Mouse (Mus musculus) heart, postnatal 25 days (tissue): ENCODE results near the gene Ptprj. TPM values are rescaled to one million over a fixed set of nuclear protein-coding genes. Genes with fewer than 3 reads are reported as not detected.

ENCODE experiments used
- DNase-seq: peaks from one replicate; pipeline ENCODE4 v3.0.0; 2022; ENCODE audit warnings: low spot score
- intact Hi-C: fragments of 180-260 bp; cut with DNase I; formaldehyde crosslinking; loops from one replicate; pipeline ENCODE4 v1.15.1; 2025
- total RNA-seq, 2 experiments: library from RNA; stranded (reverse); gene quantifications; 2 replicates each; pipeline ENCODE4 v1.2.3; 2021

The Ptprj gene
- total RNA-seq, 2 experiments from 2014 or later, result 7.2 to 7.6 TPM

DNA sequence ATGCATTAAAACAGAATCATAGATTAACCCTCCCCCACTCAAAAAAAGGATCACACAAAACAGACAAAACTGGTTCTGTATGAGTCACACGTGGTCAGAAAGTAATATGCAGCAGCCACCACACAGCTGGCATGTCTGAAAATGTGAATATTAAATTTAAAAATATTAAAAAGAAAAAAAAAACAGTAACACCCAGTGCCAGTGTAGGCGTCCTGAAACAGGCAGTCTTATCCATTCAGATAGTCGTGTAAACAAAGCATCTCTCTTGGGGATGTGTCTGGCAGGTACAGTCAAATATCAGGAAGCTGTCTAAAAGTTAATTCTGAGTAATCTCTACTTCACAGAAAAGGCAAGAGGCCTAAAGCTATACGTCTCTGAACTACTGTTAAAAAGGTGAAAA lies 17.3 kb downstream of the Ptprj start:
- no peak for DNase-seq
- intact Hi-C loops, result no loop called here

- DNase-seq, result no peak
These were observed 18.2 kb downstream of the Ptprj start for GRCm38 (mm10) chr2:90562126-90562670.

GRCm38 (mm10) chr2:90560197-90560843 lies 20.1 kb downstream of the Ptprj start:
- DNase-seq, result no peak
- intact Hi-C loops, result no loop called here

More at GRCm38 (mm10) chr2:90562126-90562670, 18.2 kb downstream of the Ptprj start:
- intact Hi-C loops, result no loop called here

DNA sequence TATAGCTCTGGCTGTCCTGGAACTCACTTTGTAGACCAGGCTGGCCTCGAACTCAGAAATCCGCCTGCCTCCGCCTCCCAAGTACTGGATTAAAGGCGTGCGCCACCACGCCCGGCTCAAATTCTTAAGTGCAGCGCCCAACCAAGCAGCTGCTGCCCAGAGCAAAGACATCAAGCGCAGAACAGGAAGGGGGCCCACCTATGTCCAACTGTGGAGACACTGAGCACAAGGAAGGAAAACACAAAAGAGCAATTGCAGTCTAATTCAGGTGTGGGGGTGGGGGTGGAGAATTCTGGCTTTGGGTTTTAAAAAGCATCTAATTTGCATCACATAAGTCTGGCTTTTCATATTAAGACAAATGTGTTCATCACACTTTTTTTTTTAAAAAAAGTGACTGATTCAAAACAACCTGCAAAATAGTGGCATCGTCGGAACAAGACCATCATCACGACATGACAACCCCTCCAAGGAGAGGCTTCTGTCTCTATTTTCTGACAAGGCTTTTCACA lies 20.7 kb downstream of the Ptprj start:
- no peak for DNase-seq
- intact Hi-C loops, result no loop called here

GRCm38 (mm10) chr2:90559015-90559687 lies 21.3 kb downstream of the Ptprj start:
- no peak for DNase-seq
- intact Hi-C loops, result no loop called here

DNA sequence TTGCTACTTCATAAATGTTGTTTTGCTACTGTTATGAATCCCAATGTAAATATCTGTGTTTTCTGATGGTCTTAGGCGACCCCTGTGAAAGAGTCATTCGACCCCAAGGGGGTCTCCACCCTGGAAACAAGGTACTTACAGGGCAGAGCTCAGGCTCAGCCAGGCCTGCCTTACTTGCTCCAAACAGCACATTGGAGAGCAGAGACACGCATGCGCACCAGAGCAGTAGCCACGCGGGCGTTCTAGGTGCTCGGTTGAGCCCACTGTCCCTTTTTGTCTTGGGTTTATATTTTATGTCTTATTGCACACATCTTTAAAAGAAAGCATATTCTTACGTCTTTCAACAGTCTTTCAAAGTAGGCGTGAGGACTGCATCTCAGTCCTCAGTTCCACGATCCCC lies 22.1 kb downstream of the Ptprj start:
- intact Hi-C loops, result no loop called here
- no peak for DNase-seq

DNA sequence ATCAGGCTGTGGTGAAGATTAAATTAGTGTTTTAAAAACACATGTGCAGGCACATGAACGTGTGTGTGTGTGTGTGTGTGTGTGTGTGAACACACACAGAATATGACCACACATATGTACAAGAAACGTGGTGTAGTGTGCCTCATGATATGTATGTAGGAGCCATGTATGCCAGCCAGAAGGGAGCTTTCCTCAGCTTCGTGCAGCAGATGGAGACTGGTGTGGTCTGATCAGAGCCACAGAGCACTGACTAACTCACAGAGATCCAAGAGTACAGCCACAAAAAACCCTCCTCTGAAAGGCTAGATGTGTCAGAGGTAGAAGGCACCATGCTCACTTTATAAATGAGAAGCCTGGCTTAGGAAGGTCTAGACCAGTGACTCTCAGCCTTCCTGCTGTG lies 22.5 kb downstream of the Ptprj start:
- no peak for DNase-seq
- intact Hi-C loops, result no loop called here

DNA sequence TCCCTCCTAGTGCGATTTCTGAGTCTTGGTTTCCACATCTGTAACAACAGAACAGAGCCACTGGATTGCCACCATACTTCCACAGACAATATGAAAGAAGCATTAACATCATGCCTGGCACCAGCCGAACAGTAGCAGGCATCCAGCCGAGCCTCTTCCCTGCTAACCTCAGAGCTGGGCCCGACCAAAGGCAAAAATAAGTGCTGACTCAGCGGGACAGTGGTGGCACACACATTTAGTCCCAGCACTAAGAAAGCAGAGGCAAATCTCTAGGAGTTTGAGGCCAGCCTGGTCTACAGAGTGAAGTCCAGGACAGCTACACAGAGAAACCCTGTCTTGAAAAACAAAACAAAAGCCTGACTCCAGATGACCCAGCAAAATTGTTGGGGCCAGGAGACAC lies 24.7 kb downstream of the Ptprj start:
- intact Hi-C loops, result no loop called here
- no peak for DNase-seq

GRCm38 (mm10) chr2:90554806-90555205 lies 25.6 kb downstream of the Ptprj start:
- DNase-seq, result no peak
- intact Hi-C loops, result no loop called here

- intact Hi-C loops, result no loop called here
These were observed 26.6 kb downstream of the Ptprj start for GRCm38 (mm10) chr2:90553861-90554260.

GRCm38 (mm10) chr2:90550656-90551055 lies 29.8 kb downstream of the Ptprj start:
- DNase-seq, result no peak
- intact Hi-C loops, result no loop called here

More at GRCm38 (mm10) chr2:90553861-90554260, 26.6 kb downstream of the Ptprj start:
- DNase-seq, result no peak

- intact Hi-C loops, result no loop called here
These were observed 31.9 kb downstream of the Ptprj start for GRCm38 (mm10) chr2:90548541-90548940.

GRCm38 (mm10) chr2:90547144-90547609 lies 33.3 kb downstream of the Ptprj start:
- intact Hi-C loops, result no loop called here
- DNase-seq, result no peak

More at GRCm38 (mm10) chr2:90548541-90548940, 31.9 kb downstream of the Ptprj start:
- no peak for DNase-seq

- intact Hi-C loops, result no loop called here
- DNase-seq, result no peak
These were observed 35.2 kb downstream of the Ptprj start for GRCm38 (mm10) chr2:90545261-90545660.

GRCm38 (mm10) chr2:90543989-90544388 lies 36.5 kb downstream of the Ptprj start:
- intact Hi-C loops, result no loop called here
- no peak for DNase-seq

GRCm38 (mm10) chr2:90543106-90543702 lies 37.2 kb downstream of the Ptprj start:
- no peak for DNase-seq
- intact Hi-C loops, result no loop called here

DNA sequence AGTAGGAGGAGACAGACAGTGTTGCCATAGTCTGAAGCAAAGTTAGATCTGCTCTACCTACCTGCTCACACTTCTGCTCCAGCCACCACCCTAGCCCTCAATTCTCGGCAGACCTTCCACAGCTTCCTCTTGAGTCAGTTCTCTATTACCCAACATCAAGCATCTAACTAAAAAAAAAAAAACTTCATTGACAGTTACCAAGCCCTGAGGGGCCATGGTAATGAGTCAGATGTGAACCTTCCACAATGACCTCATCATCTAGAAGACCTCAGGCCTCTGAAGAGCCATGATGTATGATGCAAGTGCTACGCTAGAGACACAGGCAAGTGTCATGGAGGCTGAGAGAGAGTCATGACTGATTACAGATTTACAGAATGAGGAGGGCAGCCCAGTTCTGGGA lies 37.8 kb downstream of the Ptprj start:
- intact Hi-C loops, result no loop called here

DNA sequence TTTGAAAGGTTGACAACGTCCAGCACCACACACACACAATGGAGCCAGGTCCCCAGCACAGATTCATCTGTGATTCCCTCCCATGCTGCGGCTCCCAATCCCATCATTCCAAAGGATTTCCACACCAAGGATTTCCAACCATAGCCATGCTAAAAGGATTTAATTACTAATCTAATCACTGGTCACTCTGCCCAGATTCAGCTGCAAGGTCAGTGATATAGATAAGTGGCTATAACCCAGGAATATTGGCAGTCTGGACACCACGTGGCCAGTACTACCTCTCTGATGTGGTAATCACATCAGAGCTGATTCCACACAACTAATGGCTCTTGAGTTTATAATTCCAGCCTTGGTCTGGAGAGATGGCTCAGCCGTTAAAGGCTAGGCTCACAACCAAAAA lies 41.2 kb downstream of the Ptprj start:
- intact Hi-C loops, result no loop called here
- DNase-seq, result no peak

More for the DNA sequence above, 37.8 kb downstream of the Ptprj start:
- DNase-seq, result no peak

DNA sequence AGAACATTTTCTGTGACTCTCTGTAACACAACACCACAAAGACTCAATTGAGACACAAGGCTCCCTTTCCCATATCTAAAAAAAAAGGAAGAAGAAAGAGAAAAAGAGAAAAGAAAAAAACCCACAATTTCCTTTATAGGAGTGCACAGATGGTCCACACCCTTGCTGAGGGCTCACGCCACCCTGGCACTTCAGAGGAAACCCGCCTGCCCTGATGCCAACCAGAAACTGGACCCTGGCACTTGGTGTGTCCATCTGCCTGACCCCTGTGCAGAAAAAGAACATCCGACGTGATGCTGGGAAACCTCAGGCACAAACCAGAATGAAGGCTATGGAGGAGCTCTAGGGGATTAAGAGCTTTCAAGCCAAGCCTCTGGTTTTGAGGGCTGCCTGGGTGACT lies 43.2 kb downstream of the Ptprj start:
- DNase-seq, result no peak
- intact Hi-C loops, result no loop called here

- DNase-seq, result no peak
- intact Hi-C loops, result no loop called here
These were observed 43.9 kb downstream of the Ptprj start for GRCm38 (mm10) chr2:90536555-90536954.

GRCm38 (mm10) chr2:90534751-90535150 lies 45.7 kb downstream of the Ptprj start:
- DNase-seq, result no peak
- intact Hi-C loops, result no loop called here
